Mouse (Mus musculus): ENCODE measurements around the gene Sfpq. TPM values are rescaled to one million over a fixed set of nuclear protein-coding genes. Genes with fewer than 3 reads are reported as not detected.

Sfpq gene
- polyA plus RNA-seq, 1 experiment, result 88.9 TPM

- H3K4me3 ChIP-seq (ENCODE audit: insufficient read depth, low read depth, low read length), result no peak overlapping the region
- H3K4me1 ChIP-seq (ENCODE audit: control insufficient read depth, insufficient read depth, insufficient read length, low read length), result no peaks in the 10 kb centered on the region
- H3K27ac ChIP-seq (replicated peaks; ENCODE audit: low read depth, low read length), result no peak overlapping the region
These were observed 33.5 kb downstream of the Sfpq start for GRCm38 (mm10) chr4:127054522-127055198.

GRCm38 (mm10) chr4:127060585-127061290, 39.6 kb downstream of the Sfpq start, which contains the start of gene Zmym1:
TSS of gene Zmym1 (minus strand) at chr4:127061152.
- H3K27ac ChIP-seq (replicated peaks; ENCODE audit: low read depth, low read length), result 0 out of 2 replicates have a peak within 1 kb of the TSS, but pooled peaks have one; percentile 13
- H3K4me1 ChIP-seq (ENCODE audit: control insufficient read depth, insufficient read depth, insufficient read length, low read length), result no peaks in the 10 kb centered on the region
- peak within 1 kb of the TSS; percentile 97 for H3K4me3 ChIP-seq (ENCODE audit: insufficient read depth, low read depth, low read length)

- H3K4me1 ChIP-seq (ENCODE audit: control insufficient read depth, insufficient read depth, insufficient read length, low read length), result no peaks in the 10 kb centered on the region
- no peak overlapping the region for H3K27ac ChIP-seq (replicated peaks; ENCODE audit: low read depth, low read length)
- H3K4me3 ChIP-seq (ENCODE audit: insufficient read depth, low read depth, low read length), result no peak overlapping the region
These were observed 42.9 kb downstream of the Sfpq start for GRCm38 (mm10) chr4:127064051-127064450.

- H3K4me3 ChIP-seq (ENCODE audit: insufficient read depth, low read depth, low read length), result no peak overlapping the region
- no peaks in the 10 kb centered on the region for H3K4me1 ChIP-seq (ENCODE audit: control insufficient read depth, insufficient read depth, insufficient read length, low read length)
- H3K27ac ChIP-seq (replicated peaks; ENCODE audit: low read depth, low read length), result no peak overlapping the region
These were observed 53.8 kb downstream of the Sfpq start for GRCm38 (mm10) chr4:127074915-127075314.

- H3K4me1 ChIP-seq (ENCODE audit: control insufficient read depth, insufficient read depth, insufficient read length, low read length), result 0 out of 2 replicates have a peak, but pooled peaks cover 2% of the 10 kb centered on the region
- peak within 1 kb of the TSS; percentile 87 for H3K4me3 ChIP-seq (ENCODE audit: insufficient read depth, low read depth, low read length)
- H3K27ac ChIP-seq (replicated peaks; ENCODE audit: low read depth, low read length), result peak within 1 kb of the TSS; percentile 94
These were observed 55.9 kb downstream of the Sfpq start, which contains the start of gene Zmym6 for GRCm38 (mm10) chr4:127076875-127077548. TSS of gene Zmym6 (plus strand) at chr4:127077383.

- Histone ChIP-seq H3K4me3 (ENCODE audit: insufficient read depth, low read depth, low read length) (no peak overlapping the region), H3K27ac (replicated peaks; ENCODE audit: low read depth, low read length) (no peak overlapping the region), H3K4me1 (ENCODE audit: control insufficient read depth, insufficient read depth, insufficient read length, low read length) (0 out of 2 replicates have a peak, but pooled peaks cover 2% of the 10 kb centered on the region)
These were observed 59.7 kb downstream of the Sfpq start for GRCm38 (mm10) chr4:127080806-127081205.

GRCm38 (mm10) chr4:127083131-127083530, 62.0 kb downstream of the Sfpq start:
- H3K4me3 ChIP-seq (ENCODE audit: insufficient read depth, low read depth, low read length), result no peak overlapping the region
- no peak overlapping the region for H3K27ac ChIP-seq (replicated peaks; ENCODE audit: low read depth, low read length)
- 0 out of 2 replicates have a peak, but pooled peaks cover 2% of the 10 kb centered on the region for H3K4me1 ChIP-seq (ENCODE audit: control insufficient read depth, insufficient read depth, insufficient read length, low read length)

- H3K27ac ChIP-seq (replicated peaks; ENCODE audit: low read depth, low read length), result no peak overlapping the region
- no peak overlapping the region for H3K4me3 ChIP-seq (ENCODE audit: insufficient read depth, low read depth, low read length)
- H3K4me1 ChIP-seq (ENCODE audit: control insufficient read depth, insufficient read depth, insufficient read length, low read length), result no peaks in the 10 kb centered on the region
These were observed 64.6 kb downstream of the Sfpq start for GRCm38 (mm10) chr4:127085761-127086160.

Other genes starting within 250 kb of the Sfpq start
- gene Zmym4, start 53.2 kb upstream of the Sfpq start, polyA plus RNA-seq (2012; ENCODE audit: insufficient read depth, insufficient read length, missing spikeins), result 5.8 and 9.0 TPM in 2 replicates
- gene Zmym1, start 39.8 kb downstream of the Sfpq start, polyA plus RNA-seq (2012; ENCODE audit: insufficient read depth, insufficient read length, missing spikeins), result 2.8 and 5.0 TPM in 2 replicates
- 5.2 and 11.3 TPM in 2 replicates for gene Zmym6, start 56.1 kb downstream of the Sfpq start, polyA plus RNA-seq (2012; ENCODE audit: insufficient read depth, insufficient read length, missing spikeins)
- gene Tmem35b, start 102.4 kb downstream of the Sfpq start, polyA plus RNA-seq (2012; ENCODE audit: insufficient read depth, insufficient read length, missing spikeins), result 10.2 and 15.4 TPM in 2 replicates
- not detected in 2 replicates for gene Dlgap3, start 147.9 kb downstream of the Sfpq start, polyA plus RNA-seq (2012; ENCODE audit: insufficient read depth, insufficient read length, missing spikeins)
- gene Smim12, start 222.5 kb downstream of the Sfpq start, polyA plus RNA-seq (2012; ENCODE audit: insufficient read depth, insufficient read length, missing spikeins), result 30.7 and 42.6 TPM in 2 replicates